Mouse (Mus musculus): Measurements from ENCODE around the gene Pik3c2g.

Pik3c2g gene

GRCm38 (mm10) chr6:139735708-139736626 is 148.9 kb downstream of the Pik3c2g start:
- no peak for DNase-seq (ENCODE audit: low read depth in 2 of 2, low spot score in 2 of 2)

- no peak for DNase-seq (ENCODE audit: low read depth in 2 of 2, low spot score in 2 of 2)
Observed at GRCm38 (mm10) chr6:139738350-139738749, 151.3 kb downstream of the Pik3c2g start.

DNA sequence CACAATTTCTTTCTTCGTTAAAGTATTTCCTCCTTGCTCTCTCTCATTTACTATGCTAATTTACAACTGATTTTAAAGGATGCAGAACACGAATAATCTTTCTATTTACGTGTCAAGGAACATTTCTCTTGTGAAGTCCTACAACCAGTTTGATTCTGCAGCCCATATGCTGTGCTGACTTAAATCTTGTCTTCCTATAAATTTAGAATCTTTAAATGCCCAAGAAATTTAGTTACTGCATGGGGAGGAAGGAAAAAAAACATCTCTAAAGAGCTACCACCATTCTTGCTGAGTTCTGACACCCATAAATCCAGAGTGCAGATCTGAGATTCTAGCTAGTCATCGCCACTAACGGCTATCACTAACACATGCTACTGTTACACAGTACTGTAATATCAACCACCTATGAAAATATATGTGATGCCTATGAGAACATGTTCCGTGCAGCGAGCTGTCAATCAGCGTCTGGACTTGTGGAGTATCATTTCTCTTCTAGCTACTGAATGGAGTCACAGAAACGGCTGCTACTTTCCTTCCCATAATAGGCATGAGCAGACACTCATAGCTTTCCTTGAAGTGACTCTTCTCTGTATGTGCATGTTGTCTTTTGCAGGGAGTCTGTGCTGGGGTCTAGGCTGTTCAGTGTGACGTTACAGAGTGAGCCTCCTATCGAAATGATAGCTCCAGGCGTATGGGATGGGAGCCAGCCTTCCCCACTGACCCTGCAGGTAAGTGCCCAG is 155.8 kb downstream of the Pik3c2g start:
- DNase-seq (ENCODE audit: low read depth in 2 of 2, low spot score in 2 of 2): no peak

DNA sequence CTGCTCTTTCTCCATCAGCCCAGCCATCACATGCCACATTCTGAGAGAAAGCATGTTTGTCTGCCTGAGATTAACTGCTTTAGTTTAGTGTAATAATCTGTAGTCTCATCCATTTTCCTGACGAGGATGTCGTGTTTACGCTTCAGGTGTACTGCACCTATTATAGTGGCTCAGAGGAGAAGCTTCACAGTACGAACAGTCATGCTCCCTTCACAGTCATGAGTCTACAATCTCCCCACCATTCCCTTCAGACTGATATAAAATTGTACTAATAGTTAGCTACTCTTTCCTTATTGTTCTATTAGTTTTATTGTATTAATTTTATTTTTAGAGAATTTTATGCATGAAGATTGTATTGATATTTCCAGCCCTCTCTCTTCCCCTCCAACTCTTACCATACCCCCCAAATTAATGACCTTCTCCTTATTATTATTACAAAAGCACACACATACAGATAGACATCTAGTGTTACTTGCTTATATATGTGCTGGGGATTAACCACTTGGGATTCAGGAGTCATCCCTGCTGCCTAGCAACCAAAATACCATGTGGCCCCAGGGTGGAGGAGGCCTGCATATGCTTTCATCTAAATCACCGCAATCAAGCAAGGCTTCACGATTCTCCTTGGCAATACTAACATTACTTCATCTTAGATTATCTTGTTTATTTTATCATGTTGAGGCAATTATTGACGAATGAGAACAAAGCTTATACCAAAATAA is 159.9 kb downstream of the Pik3c2g start:
- DNase-seq (ENCODE audit: low read depth in 2 of 2, low spot score in 2 of 2): no peak

GRCm38 (mm10) chr6:139748091-139748771 is 161.2 kb downstream of the Pik3c2g start:
- no peak for DNase-seq (ENCODE audit: low read depth in 2 of 2, low spot score in 2 of 2)

GRCm38 (mm10) chr6:139750599-139750998 is 163.6 kb downstream of the Pik3c2g start:
- DNase-seq (ENCODE audit: low read depth in 2 of 2, low spot score in 2 of 2): no peak

DNA sequence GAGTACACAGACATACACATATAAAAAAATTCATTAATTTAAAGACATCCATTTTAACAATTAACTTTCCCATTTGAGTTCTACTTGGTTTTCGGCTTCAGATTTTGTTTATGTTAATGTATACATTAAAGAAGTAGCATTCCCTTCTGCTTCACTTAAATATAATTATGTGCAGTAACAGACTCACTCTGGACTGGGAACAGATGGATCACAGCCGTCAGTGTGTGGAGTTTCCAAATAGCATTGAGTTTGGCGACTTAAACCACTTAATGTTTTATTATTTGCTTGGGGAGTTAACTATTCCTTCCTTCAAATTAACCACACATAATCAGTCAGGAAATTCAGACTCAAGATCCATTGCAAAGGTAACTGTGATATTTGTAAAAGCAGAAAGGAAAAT is 164.0 kb downstream of the Pik3c2g start:
- no peak for DNase-seq (ENCODE audit: low read depth in 2 of 2, low spot score in 2 of 2)

DNA sequence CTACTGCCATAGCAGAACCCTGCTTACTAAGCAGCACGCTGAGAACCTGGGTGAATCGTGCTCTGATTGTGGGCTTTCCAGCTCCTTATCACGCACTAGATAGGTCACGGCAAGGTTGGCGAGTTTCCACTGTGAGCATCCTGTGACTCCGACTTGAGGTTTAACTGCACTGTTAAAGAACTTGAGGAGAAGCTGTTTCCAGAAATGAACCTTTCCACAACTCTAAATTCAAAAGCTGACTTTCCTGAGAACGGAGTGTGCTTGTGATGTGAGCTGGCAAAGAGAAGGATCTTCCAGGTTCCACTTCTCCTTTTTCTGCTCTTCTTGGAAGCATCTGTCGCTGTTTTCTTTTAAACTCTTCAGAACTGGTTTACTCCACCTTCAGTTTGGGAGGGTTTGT is 170.9 kb downstream of the Pik3c2g start:
- DNase-seq (ENCODE audit: low read depth in 2 of 2, low spot score in 2 of 2): no peak

- no peak for DNase-seq (ENCODE audit: low read depth in 2 of 2, low spot score in 2 of 2)
Observed at GRCm38 (mm10) chr6:139760978-139761377, 174.0 kb downstream of the Pik3c2g start.

DNA sequence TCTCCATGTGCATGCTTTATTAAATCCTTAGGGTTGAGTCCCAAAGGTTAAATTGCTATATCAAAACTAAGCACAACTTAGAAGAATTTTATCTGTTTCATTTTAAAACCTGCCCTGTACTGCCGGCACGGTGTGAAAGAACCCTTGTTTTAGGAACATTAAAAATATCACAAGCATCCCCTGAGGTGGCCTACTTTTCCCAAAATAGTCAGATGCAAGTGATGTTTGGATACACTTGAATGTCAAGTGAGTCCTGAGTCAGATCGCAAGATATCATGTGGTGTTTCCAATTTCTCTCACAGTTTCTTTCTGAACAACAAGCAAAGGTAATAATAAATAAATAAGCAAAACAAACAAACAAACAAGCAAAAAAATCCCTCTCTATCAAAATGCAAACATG is 177.4 kb downstream of the Pik3c2g start:
- DNase-seq (ENCODE audit: low read depth in 2 of 2, low spot score in 2 of 2): no peak

DNA sequence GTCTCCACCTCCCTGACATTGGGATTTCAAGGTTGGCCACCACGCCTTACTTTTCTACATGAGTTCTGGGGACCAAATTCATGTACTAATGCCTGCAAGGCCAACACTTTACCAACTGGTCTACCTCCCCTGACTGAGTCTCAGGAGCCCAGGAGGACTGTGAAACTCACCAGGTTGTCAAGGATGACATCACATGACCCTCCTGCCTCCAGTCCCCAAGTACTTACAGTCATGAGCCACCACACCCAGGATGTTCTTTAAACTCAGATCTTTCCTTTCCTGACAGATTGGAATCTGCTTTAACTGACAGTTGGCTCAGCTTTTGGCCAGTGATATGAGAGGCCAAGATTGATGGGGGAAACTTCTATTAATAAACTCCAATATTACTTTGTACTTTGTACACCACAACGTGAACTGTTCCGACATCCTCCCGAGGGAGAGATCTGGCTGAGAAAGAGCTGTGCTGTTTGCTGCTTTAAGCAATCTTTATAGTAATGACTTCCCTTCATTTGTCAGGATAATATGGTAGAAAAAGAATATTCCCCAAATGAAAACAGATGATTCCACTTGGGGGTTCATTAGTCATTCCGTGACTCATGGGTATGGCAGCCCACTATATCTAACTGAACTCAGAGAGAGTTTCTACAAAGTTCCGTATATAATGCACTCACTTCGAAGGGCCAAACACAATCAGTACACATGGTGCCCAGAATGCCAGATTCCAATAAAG is 182.9 kb downstream of the Pik3c2g start:
- DNase-seq (ENCODE audit: low read depth in 2 of 2, low spot score in 2 of 2): no peak

DNA sequence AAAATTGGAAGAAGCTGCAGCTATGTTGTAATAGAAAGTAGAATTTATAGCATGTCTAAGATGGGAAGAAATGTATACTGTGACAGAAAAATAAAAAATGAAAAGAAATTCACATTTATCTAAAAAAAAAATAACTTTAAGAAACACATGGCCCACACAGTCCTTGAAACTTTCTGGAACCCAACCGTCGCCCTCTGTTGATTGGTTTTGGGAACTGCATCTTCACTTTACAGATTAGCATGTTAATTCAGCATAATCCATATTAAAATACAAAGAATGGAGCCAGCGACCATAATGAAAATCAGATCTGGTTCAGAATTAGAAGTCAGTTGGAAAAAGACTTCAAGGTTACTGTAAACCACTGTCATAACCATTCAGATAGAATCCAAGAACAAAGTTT is 183.5 kb downstream of the Pik3c2g start:
- no peak for DNase-seq (ENCODE audit: low read depth in 2 of 2, low spot score in 2 of 2)

DNA sequence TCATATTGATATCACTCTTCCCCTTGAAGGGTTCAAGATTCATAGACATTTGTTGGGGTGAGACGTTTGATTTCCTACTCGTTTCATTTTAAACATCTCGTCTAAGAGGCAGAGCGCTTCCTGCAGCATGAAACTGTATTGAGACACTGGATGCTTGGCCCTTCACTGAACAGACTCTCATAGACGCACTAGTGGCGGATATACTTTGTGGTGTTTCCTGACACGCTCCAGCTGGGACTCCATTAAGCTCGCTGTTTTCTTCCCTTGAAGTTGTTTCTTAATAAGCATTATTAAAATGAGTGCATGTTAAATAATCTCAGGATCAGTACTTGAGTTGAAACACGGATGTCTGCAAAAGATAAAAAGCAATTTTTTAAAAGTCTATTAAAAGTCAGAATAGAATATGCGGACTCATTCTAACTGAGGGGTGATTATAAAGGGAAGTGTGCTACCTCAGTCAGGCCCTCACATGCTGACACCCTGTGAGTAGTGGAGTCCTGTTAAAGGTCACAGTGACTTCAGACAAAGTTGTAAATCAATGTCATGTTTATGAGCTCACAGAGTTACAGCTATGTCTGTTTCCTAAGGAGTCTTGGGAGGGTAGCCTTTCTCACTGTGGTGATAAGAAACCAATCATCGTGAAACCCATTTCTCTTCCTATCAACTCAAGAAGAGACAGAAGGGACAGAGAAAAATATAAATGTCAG is 190.7 kb downstream of the Pik3c2g start:
- DNase-seq (ENCODE audit: low read depth in 2 of 2, low spot score in 2 of 2): no peak

DNA sequence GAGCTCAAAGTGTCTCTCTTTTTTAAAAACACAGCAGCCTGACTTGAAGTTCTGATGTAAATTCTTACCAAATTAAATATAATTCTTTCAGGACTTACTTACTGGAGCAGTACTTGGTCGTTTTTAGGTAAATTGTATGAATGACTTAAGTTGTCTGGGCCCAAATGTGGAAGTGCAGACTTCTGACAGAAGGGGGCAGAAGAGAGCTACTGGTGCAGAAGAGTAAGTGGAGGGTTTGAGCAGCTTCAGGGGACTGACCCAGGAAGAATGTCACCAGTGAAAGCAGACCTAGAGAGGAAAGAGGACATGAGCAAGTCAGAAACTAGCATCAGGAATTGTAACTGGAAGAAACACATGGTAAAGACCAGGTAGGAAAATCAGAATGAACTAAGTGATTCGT is 193.0 kb downstream of the Pik3c2g start:
- DNase-seq (ENCODE audit: low read depth in 2 of 2, low spot score in 2 of 2): no peak

GRCm38 (mm10) chr6:139789479-139789878 is 202.5 kb downstream of the Pik3c2g start:
- DNase-seq (ENCODE audit: low read depth in 2 of 2, low spot score in 2 of 2): no peak

GRCm38 (mm10) chr6:139799541-139800226 is 212.7 kb downstream of the Pik3c2g start:
- no peak for DNase-seq (ENCODE audit: low read depth in 2 of 2, low spot score in 2 of 2)

DNA sequence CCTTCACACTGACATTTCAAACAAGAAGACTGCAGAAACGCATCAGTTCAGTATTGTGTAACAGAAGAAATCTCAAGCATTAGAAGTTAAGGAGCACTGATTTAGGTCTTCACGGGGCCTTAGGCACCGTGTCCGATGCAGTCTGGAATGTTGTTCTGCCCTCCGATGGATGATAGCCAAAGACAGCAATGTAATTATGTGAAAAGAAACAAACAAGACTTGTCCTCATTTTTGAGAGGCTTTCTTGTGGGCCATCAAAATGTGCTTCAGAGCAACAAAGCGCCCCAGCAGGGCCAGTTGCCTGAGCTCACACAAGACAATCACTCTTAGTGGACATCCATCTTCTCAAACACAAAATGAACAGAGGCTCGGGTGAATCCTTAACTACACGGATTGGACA is 234.9 kb downstream of the Pik3c2g start:
- DNase-seq (ENCODE audit: low read depth in 2 of 2, low spot score in 2 of 2): no peak

DNA sequence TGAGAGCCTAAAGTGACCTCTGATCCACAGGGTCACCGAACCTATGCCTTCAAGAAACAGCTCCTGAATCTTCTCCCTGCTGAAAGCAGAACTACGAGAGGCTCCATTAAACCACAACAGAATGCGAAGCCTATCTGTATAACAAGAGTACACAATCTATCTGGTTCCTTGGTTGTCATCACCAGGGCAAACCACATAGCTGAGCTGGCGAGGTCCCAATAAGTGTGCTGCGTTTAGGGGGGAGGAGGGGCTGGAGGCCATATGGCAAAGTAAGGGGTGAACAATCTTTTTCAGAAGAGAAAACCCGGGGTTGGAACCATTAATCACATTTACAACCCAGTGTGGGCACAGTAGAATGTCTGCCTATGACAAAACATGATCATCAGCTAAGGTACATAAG is 251.2 kb downstream of the Pik3c2g start:
- DNase-seq (ENCODE audit: low read depth in 2 of 2, low spot score in 2 of 2): no peak

- no peak for DNase-seq (ENCODE audit: low read depth in 2 of 2, low spot score in 2 of 2)
Observed at GRCm38 (mm10) chr6:139838713-139839112, 251.7 kb downstream of the Pik3c2g start.

All from CD8-positive naive resting alpha-beta T cell, adult 2 months (primary cell).